Mouse (Mus musculus) midbrain, embryonic 10.5 days (tissue): ENCODE measurements around the gene Ccdc92b. TPM values are rescaled to one million over a fixed set of nuclear protein-coding genes. Genes with fewer than 3 reads are reported as not detected.

ENCODE experiments used
- polyA plus RNA-seq: library from polyadenylated mRNA; unstranded; fragments of >200 nt; fragmentation: Nextera tagmentation; extraction: Ambion mirVana; gene quantifications from 2 replicates; pipeline ENCODE4 v1.2.1, GENCODE M21; 2016

Gene Ccdc92b
- polyA plus RNA-seq, 1 experiment from 2014 or later = 0.67 TPM

Other genes with a start within 250 kb of the Ccdc92b start
- gene Rap1gap2, start 8.7 kb upstream of the Ccdc92b start, polyA plus RNA-seq = 0.88 and 2.1 TPM in 2 replicates
- gene Cluh, start 29.9 kb downstream of the Ccdc92b start, polyA plus RNA-seq = 25.5 and 26.2 TPM in 2 replicates
- 53.0 and 56.1 TPM in 2 replicates for gene Pafah1b1, start 105.1 kb downstream of the Ccdc92b start, polyA plus RNA-seq
- 63.3 and 71.6 TPM in 2 replicates for gene Mettl16, start 151.2 kb downstream of the Ccdc92b start, polyA plus RNA-seq
- gene Mnt, start 211.3 kb downstream of the Ccdc92b start, polyA plus RNA-seq = 4.2 and 5.5 TPM in 2 replicates